Mouse (Mus musculus): ENCODE results near the gene Uhrf1bp1l. TPM values are rescaled to one million over a fixed set of nuclear protein-coding genes. Genes with fewer than 3 reads are reported as not detected.

Gene Uhrf1bp1l
- polyA plus RNA-seq, 1 experiment from 2014 or later: 31.1 TPM

- Histone ChIP-seq H3K4me3 (no peak overlapping the region), H3K4me2 (no peak overlapping the region), H3K36me3 (peaks cover 6% of the 10 kb centered on the region; the same call in 1 of the 2 replicates), H3K4me1 (replicated peaks) (no peaks in the 10 kb centered on the region), H3K9me3 (no peaks in the 10 kb centered on the region), H3K27ac (replicated peaks) (no peak overlapping the region), H3K9ac (no peak overlapping the region), H3K27me3 (no peaks in the 10 kb centered on the region)
- no peak for ATAC-seq (ENCODE audit: low FRiP score, low read depth)
- WGBS: 93% methylated on average over 6 of the region's 6 CpGs
Observed at GRCm38 (mm10) chr10:89776029-89776428, 31.2 kb downstream of the Uhrf1bp1l start.

GRCm38 (mm10) chr10:89791870-89792269 lies 47.1 kb downstream of the Uhrf1bp1l start:
- Histone ChIP-seq H3K9me3 (no peaks in the 10 kb centered on the region), H3K4me3 (no peak overlapping the region), H3K27ac (replicated peaks) (no peak overlapping the region), H3K36me3 (peaks cover 6% of the 10 kb centered on the region; the same call in 1 of the 2 replicates), H3K4me1 (replicated peaks) (no peaks in the 10 kb centered on the region), H3K9ac (no peak overlapping the region), H3K27me3 (no peaks in the 10 kb centered on the region), H3K4me2 (no peak overlapping the region)
- 94% methylated on average over 4 of the region's 4 CpGs for WGBS
- no peak for ATAC-seq (ENCODE audit: low FRiP score, low read depth)

- no peaks in the 10 kb centered on the region for H3K4me1 ChIP-seq (replicated peaks)
- no peaks in the 10 kb centered on the region for H3K27me3 ChIP-seq
- no peaks in the 10 kb centered on the region for H3K9me3 ChIP-seq
- WGBS: 89% methylated on average over 6 of the region's 6 CpGs
- no peak overlapping the region for H3K27ac ChIP-seq (replicated peaks)
- no peak for ATAC-seq (ENCODE audit: low FRiP score, low read depth)
- H3K4me2 ChIP-seq: no peak overlapping the region
- no peak overlapping the region for H3K4me3 ChIP-seq
- peaks cover 6% of the 10 kb centered on the region; the same call in 1 of the 2 replicates for H3K36me3 ChIP-seq
- H3K9ac ChIP-seq: no peak overlapping the region
Observed at GRCm38 (mm10) chr10:89794121-89794520, 49.3 kb downstream of the Uhrf1bp1l start.

GRCm38 (mm10) chr10:89819146-89819545 lies 74.4 kb downstream of the Uhrf1bp1l start:
- WGBS: 91% methylated on average over 4 of the region's 4 CpGs

GRCm38 (mm10) chr10:89823906-89824305 lies 79.1 kb downstream of the Uhrf1bp1l start:
- ATAC-seq (ENCODE audit: low FRiP score, low read depth): peak; percentile 54; the same call in 1 of the 2 replicates
- WGBS: 38% methylated on average over 2 of the region's 2 CpGs
- Histone ChIP-seq H3K4me1 (replicated peaks) (no peaks in the 10 kb centered on the region), H3K27me3 (no peaks in the 10 kb centered on the region), H3K9ac (no peak overlapping the region), H3K36me3 (peaks cover 6% of the 10 kb centered on the region; the same call in 1 of the 2 replicates), H3K27ac (replicated peaks) (no peak overlapping the region), H3K4me3 (no peak overlapping the region), H3K4me2 (no peak overlapping the region), H3K9me3 (no peaks in the 10 kb centered on the region)

More at GRCm38 (mm10) chr10:89819146-89819545, 74.4 kb downstream of the Uhrf1bp1l start:
- Histone ChIP-seq H3K4me1 (replicated peaks) (no peaks in the 10 kb centered on the region), H3K27me3 (no peaks in the 10 kb centered on the region), H3K36me3 (peaks cover 23% of the 10 kb centered on the region), H3K4me3 (no peak overlapping the region), H3K9ac (no peak overlapping the region), H3K27ac (replicated peaks) (no peak overlapping the region), H3K4me2 (no peak overlapping the region), H3K9me3 (no peaks in the 10 kb centered on the region)
- ATAC-seq (ENCODE audit: low FRiP score, low read depth): no peak

GRCm38 (mm10) chr10:89826896-89827295 lies 82.1 kb downstream of the Uhrf1bp1l start:
- Histone ChIP-seq H3K4me1 (replicated peaks) (no peaks in the 10 kb centered on the region), H3K4me2 (no peak overlapping the region), H3K27ac (replicated peaks) (no peak overlapping the region), H3K27me3 (no peaks in the 10 kb centered on the region), H3K9ac (no peak overlapping the region), H3K4me3 (no peak overlapping the region), H3K36me3 (no peaks in the 10 kb centered on the region), H3K9me3 (no peaks in the 10 kb centered on the region)
- 60% methylated on average over 3 of the region's 3 CpGs for WGBS
- no peak for ATAC-seq (ENCODE audit: low FRiP score, low read depth)

GRCm38 (mm10) chr10:89832334-89832733 lies 87.5 kb downstream of the Uhrf1bp1l start:
- no peaks in the 10 kb centered on the region for H3K9me3 ChIP-seq
- no peaks in the 10 kb centered on the region for H3K4me1 ChIP-seq (replicated peaks)
- WGBS: 76% methylated on average over 4 of the region's 4 CpGs
- ATAC-seq (ENCODE audit: low FRiP score, low read depth): no peak
- H3K4me2 ChIP-seq: no peak overlapping the region
- no peaks in the 10 kb centered on the region for H3K36me3 ChIP-seq
- no peak overlapping the region for H3K4me3 ChIP-seq
- H3K9ac ChIP-seq: no peak overlapping the region
- H3K27ac ChIP-seq (replicated peaks): no peak overlapping the region
- no peaks in the 10 kb centered on the region for H3K27me3 ChIP-seq

GRCm38 (mm10) chr10:89833166-89833565 lies 88.4 kb downstream of the Uhrf1bp1l start:
- no peaks in the 10 kb centered on the region for H3K36me3 ChIP-seq
- 88% methylated on average over 10 of the region's 10 CpGs for WGBS
- no peaks in the 10 kb centered on the region for H3K9me3 ChIP-seq
- no peak overlapping the region for H3K27ac ChIP-seq (replicated peaks)
- no peak for ATAC-seq (ENCODE audit: low FRiP score, low read depth)
- no peaks in the 10 kb centered on the region for H3K4me1 ChIP-seq (replicated peaks)
- H3K4me3 ChIP-seq: no peak overlapping the region
- no peak overlapping the region for H3K4me2 ChIP-seq
- H3K27me3 ChIP-seq: no peaks in the 10 kb centered on the region
- H3K9ac ChIP-seq: no peak overlapping the region

GRCm38 (mm10) chr10:89837476-89837875 lies 92.7 kb downstream of the Uhrf1bp1l start:
- H3K9me3 ChIP-seq: no peaks in the 10 kb centered on the region
- no peak overlapping the region for H3K27ac ChIP-seq (replicated peaks)
- H3K36me3 ChIP-seq: no peaks in the 10 kb centered on the region
- H3K9ac ChIP-seq: no peak overlapping the region
- H3K4me3 ChIP-seq: no peak overlapping the region
- no peaks in the 10 kb centered on the region for H3K4me1 ChIP-seq (replicated peaks)
- ATAC-seq (ENCODE audit: low FRiP score, low read depth): no peak
- WGBS: 46% methylated on average over 3 of the region's 3 CpGs
- H3K4me2 ChIP-seq: no peak overlapping the region
- H3K27me3 ChIP-seq: no peaks in the 10 kb centered on the region

- no peak for ATAC-seq (ENCODE audit: low FRiP score, low read depth)
Observed at GRCm38 (mm10) chr10:89838834-89839233, 94.0 kb downstream of the Uhrf1bp1l start.

GRCm38 (mm10) chr10:89850951-89851350 lies 106.2 kb downstream of the Uhrf1bp1l start:
- no peak for ATAC-seq (ENCODE audit: low FRiP score, low read depth)
- Histone ChIP-seq H3K4me1 (replicated peaks) (no peaks in the 10 kb centered on the region), H3K4me2 (no peak overlapping the region), H3K36me3 (no peaks in the 10 kb centered on the region), H3K27ac (replicated peaks) (no peak overlapping the region), H3K9me3 (no peaks in the 10 kb centered on the region), H3K9ac (no peak overlapping the region), H3K4me3 (no peak overlapping the region), H3K27me3 (no peaks in the 10 kb centered on the region)
- WGBS: 94% methylated on average over 6 of the region's 6 CpGs

More at GRCm38 (mm10) chr10:89838834-89839233, 94.0 kb downstream of the Uhrf1bp1l start:
- Histone ChIP-seq H3K27me3 (no peaks in the 10 kb centered on the region), H3K9me3 (no peaks in the 10 kb centered on the region), H3K4me3 (no peak overlapping the region), H3K27ac (replicated peaks) (no peak overlapping the region), H3K4me2 (no peak overlapping the region), H3K36me3 (no peaks in the 10 kb centered on the region), H3K9ac (no peak overlapping the region), H3K4me1 (replicated peaks) (no peaks in the 10 kb centered on the region)
- 82% methylated on average over 3 of the region's 3 CpGs for WGBS

- Histone ChIP-seq H3K27me3 (no peaks in the 10 kb centered on the region), H3K4me3 (no peak overlapping the region), H3K4me2 (no peak overlapping the region), H3K9ac (no peak overlapping the region), H3K9me3 (no peaks in the 10 kb centered on the region), H3K36me3 (no peaks in the 10 kb centered on the region), H3K4me1 (replicated peaks) (no peaks in the 10 kb centered on the region), H3K27ac (replicated peaks) (no peak overlapping the region)
- WGBS: 83% methylated on average over 5 of the region's 5 CpGs
- no peak for ATAC-seq (ENCODE audit: low FRiP score, low read depth)
Observed at GRCm38 (mm10) chr10:89855251-89855875, 110.6 kb downstream of the Uhrf1bp1l start.

GRCm38 (mm10) chr10:89856286-89856685 lies 111.5 kb downstream of the Uhrf1bp1l start:
- ATAC-seq (ENCODE audit: low FRiP score, low read depth): no peak
- H3K9ac ChIP-seq: no peak overlapping the region
- no peaks in the 10 kb centered on the region for H3K27me3 ChIP-seq
- H3K36me3 ChIP-seq: no peaks in the 10 kb centered on the region
- H3K4me1 ChIP-seq (replicated peaks): no peaks in the 10 kb centered on the region
- no peak overlapping the region for H3K4me3 ChIP-seq
- no peaks in the 10 kb centered on the region for H3K9me3 ChIP-seq
- H3K4me2 ChIP-seq: no peak overlapping the region
- no peak overlapping the region for H3K27ac ChIP-seq (replicated peaks)
- 89% methylated on average over 7 of the region's 7 CpGs for WGBS

Data from hindbrain, embryonic 15.5 days (tissue).